Mouse (Mus musculus) neural tube, embryonic 15.5 days (tissue): ENCODE measurements at regions not wholly inside any gene's neighbourhood (a gene's known extent, or its start where the extent isn't known, plus 50 kb on each side); places are given as distances from the start of the nearest gene placed in this dataset.
"Not testable (repeated sequence)": the region's sequence is repeated elsewhere in the genome, so short reads cannot be mapped to it uniquely, and the experiment has no call there.

Experiments
- ATAC-seq: fragments of 200-750 bp; cut with Nextera tagmentation; 2 replicates; pipeline ENCODE4 v1.8.0; 2017; ENCODE audit warnings: mild to moderate bottlenecking, moderate TSS enrichment, moderate library complexity; ENCODE audit not compliant: low FRiP score
- H3K27ac ChIP-seq: fragments of 300-500 bp; sonication (generic); replicated peaks from 2 replicates; pipeline ENCODE4 v1.5.1; 2015; ENCODE audit warnings: mild to moderate bottlenecking, inconsistent platforms
- H3K27me3 ChIP-seq: fragments of 300-500 bp; sonication (generic); replicated peaks from 2 replicates; pipeline ENCODE4 v1.6.1; 2015; ENCODE audit warnings: inconsistent platforms
- H3K36me3 ChIP-seq: fragments of 300-500 bp; sonication (generic); 2 replicates; pipeline ENCODE4 v1.6.1; 2015; ENCODE audit warnings: inconsistent platforms
- H3K4me1 ChIP-seq: fragments of 300-500 bp; sonication (generic); 2 replicates; pipeline ENCODE4 v1.6.1; 2015; ENCODE audit warnings: inconsistent platforms
- H3K4me2 ChIP-seq: fragments of 300-500 bp; sonication (generic); 2 replicates; pipeline ENCODE4 v1.6.1; 2015; ENCODE audit warnings: inconsistent platforms, mild to moderate bottlenecking, moderate library complexity
- H3K4me3 ChIP-seq: fragments of 300-500 bp; sonication (generic); replicated peaks from 2 replicates; pipeline ENCODE4 v1.5.1; 2015; ENCODE audit warnings: mild to moderate bottlenecking, inconsistent platforms
- H3K9ac ChIP-seq: fragments of 300-500 bp; sonication (generic); replicated peaks from 2 replicates; pipeline ENCODE4 v1.6.1; 2015; ENCODE audit warnings: mild to moderate bottlenecking, inconsistent platforms
- H3K9me3 ChIP-seq: fragments of 300-500 bp; sonication (generic); replicated peaks from 2 replicates; pipeline ENCODE4 v1.6.1; 2016; ENCODE audit warnings: inconsistent platforms
- WGBS: fragments of 180-500 bp; shearing (Covaris S2); methylation state at CpG from one replicate; pipeline ENCODE4 v1.1.7; 2015; ENCODE audit warnings: mixed read lengths; 5-methylcytosine and 5-hydroxymethylcytosine counted together

DNA sequence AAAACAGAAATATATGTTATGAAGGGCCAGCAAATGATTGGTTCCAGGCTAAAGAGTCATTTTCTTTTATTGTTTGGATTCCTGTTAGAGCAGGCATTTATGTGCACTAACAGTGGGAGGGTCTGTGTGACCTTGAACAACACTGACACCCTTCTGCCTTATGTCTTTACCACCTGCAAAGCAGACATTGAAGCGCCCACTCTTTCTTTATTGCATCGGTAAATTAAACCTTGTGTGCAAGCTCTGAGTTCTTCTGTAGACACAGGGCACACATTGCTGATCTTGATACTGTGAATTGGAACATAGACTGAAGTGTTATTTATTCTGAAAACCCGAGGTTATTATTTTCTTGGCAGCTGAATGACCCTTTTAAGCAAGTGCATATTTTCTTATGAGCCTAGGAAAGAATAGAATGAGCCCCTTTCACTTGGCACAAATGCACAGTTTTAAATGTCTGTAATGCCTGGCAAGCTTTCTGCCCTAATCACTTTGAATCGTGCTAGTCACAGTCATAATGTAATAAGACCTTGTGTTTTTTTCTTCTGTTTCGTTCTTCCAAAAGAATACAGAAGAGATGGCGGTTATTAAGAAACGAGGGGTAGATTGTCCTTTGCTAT lies 125.1 kb upstream of the Cobl start:
- no peak for ATAC-seq
- Histone ChIP-seq H3K9me3 (no peaks in the 10 kb centered on the region), H3K36me3 (no peaks in the 10 kb centered on the region), H3K4me1 (no peaks in the 10 kb centered on the region), H3K4me2 (no peak overlapping the region), H3K27me3 (no peaks in the 10 kb centered on the region), H3K4me3 (no peak overlapping the region), H3K27ac (no peak overlapping the region), H3K9ac (no peak overlapping the region)
- 62% methylated on average over 7 of the region's 7 CpGs for WGBS

DNA sequence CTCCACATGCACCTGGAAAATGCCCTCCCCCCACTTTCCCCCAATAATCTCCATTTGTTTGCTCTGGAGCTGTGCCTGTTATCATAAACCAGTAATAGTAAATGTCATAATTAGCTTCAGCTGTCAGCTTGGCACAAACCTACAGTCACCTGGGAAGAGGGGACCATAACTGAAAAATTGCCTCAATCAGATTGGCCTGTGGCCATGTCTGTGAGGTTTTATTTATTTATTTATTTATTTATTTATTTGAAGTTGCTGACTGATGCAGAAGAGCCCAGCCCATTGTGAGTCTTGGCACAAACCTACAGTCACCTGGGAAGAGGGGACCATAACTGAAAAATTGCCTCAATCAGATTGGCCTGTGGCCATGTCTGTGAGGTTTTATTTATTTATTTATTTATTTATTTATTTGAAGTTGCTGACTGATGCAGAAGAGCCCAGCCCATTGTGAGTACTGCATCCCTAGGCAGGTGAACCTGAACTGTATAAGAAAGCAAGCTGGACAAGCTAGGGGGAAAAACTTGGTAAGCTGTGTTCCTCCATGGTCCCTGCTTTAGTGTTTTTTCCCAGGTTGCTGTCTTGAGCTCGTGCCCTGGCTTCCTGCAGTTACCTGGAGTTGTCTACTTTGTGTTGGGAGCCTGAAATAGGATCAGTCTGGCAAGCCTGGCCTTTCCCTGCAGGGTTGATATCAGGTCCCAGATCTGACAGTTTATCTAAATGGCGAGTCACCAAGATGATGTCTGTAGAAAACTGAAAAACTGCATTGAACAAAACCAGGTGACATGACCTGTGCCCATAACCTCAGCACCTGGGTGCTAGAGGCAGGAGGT lies 120.3 kb upstream of the Cobl start:
- 80% methylated on average over 2 of the region's 2 CpGs for WGBS
- not testable (repeated sequence) for H3K27me3 ChIP-seq, H3K4me3 ChIP-seq, ATAC-seq, H3K4me2 ChIP-seq, H3K36me3 ChIP-seq, H3K27ac ChIP-seq, H3K4me1 ChIP-seq, H3K9me3 ChIP-seq, H3K9ac ChIP-seq

DNA sequence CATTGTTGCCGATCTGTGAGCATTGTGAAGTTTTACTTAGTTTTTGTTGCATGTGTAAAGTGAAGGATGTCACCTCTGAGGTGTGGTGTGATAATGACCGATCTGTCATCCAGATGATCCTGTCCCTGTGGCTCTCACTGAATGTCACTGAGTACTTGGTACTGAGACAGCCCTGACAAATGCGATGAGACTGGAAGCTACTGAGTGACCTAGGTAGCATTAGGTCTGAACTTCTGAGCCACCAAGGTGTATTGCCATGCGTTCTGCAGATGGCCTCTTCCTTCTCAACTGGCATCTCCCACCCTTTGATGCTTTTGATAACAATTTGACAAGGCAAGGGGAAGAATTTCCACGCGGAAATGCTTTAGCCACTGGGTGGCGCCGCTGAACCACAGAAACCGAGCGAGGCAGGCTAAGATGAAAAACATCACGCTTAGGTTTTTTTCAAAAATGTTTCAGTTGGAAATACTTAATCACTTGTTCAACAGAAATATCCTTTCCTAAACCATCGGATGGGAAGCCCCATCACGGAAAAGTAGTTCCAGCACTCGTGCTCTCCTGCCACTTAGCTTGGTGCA lies 114.3 kb upstream of the Cobl start:
- H3K9ac ChIP-seq, result no peak overlapping the region
- H3K27me3 ChIP-seq, result no peaks in the 10 kb centered on the region
- no peak overlapping the region for H3K4me2 ChIP-seq
- ATAC-seq, result peak; percentile 53; the same call in 1 of the 2 replicates
- no peaks in the 10 kb centered on the region for H3K36me3 ChIP-seq
- no peaks in the 10 kb centered on the region for H3K9me3 ChIP-seq
- no peak overlapping the region for H3K4me3 ChIP-seq
- H3K27ac ChIP-seq, result no peak overlapping the region
- WGBS, result 37% methylated on average over 14 of the region's 14 CpGs
- H3K4me1 ChIP-seq, result 0 out of 2 replicates have a peak, but pooled peaks cover 3% of the 10 kb centered on the region

GRCm38 (mm10) chr11:12559663-12560062 lies 94.9 kb upstream of the Cobl start:
- H3K9ac ChIP-seq, result no peak overlapping the region
- WGBS, result 79% methylated on average over 5 of the region's 5 CpGs
- 0 out of 2 replicates have a peak, but pooled peaks have one; percentile 41 for ATAC-seq

DNA sequence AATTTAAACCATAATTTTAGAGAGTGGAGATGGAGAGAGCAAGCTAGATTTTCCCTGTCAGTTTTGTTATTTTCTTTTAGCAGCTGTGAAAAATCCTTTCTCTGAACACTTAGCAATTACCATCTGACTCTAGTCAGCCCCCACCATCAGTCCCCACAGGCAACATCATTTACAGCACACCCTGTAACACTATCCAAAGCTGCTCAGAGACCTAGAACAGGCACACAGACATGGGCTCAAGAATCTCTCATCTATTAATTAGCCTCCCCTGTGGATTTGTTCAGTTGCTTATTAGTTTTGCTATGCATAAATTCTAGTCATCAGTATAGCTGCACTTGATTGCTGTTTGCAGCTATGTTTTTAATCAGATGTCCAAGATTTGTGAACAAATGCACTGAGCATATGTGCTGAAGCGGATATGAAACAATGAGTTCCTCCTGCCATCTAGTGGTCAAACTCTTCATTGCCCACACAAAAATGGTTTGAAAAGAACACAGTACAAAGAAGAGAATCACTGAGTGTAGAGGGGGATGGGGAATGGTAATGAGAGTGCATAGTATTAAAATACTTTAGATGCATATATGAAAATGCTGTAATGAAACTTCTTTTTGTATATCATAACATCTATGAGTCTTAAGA lies 94.4 kb upstream of the Cobl start:
- WGBS, result 16% methylated on average over 1 of the region's 1 CpGs
- no peaks in the 10 kb centered on the region for H3K36me3 ChIP-seq

More at GRCm38 (mm10) chr11:12559663-12560062, 94.9 kb upstream of the Cobl start:
- Histone ChIP-seq H3K36me3 (no peaks in the 10 kb centered on the region), H3K4me3 (no peak overlapping the region), H3K27me3 (no peaks in the 10 kb centered on the region), H3K4me1 (0 out of 2 replicates have a peak, but pooled peaks cover 3% of the 10 kb centered on the region), H3K4me2 (no peak overlapping the region), H3K9me3 (no peaks in the 10 kb centered on the region), H3K27ac (no peak overlapping the region)

GRCm38 (mm10) chr11:12558176-12558575 lies 93.4 kb upstream of the Cobl start:
- no peak overlapping the region for H3K27ac ChIP-seq
- no peaks in the 10 kb centered on the region for H3K9me3 ChIP-seq
- no peaks in the 10 kb centered on the region for H3K36me3 ChIP-seq
- H3K9ac ChIP-seq, result no peak overlapping the region
- 0 out of 2 replicates have a peak, but pooled peaks cover 3% of the 10 kb centered on the region for H3K4me1 ChIP-seq
- 84% methylated on average over 8 of the region's 8 CpGs for WGBS
- H3K4me2 ChIP-seq, result no peak overlapping the region
- no peak overlapping the region for H3K4me3 ChIP-seq
- H3K27me3 ChIP-seq, result no peaks in the 10 kb centered on the region
- ATAC-seq, result no peak

More for the DNA sequence above, 94.4 kb upstream of the Cobl start:
- no peak overlapping the region for H3K9ac ChIP-seq
- 0 out of 2 replicates have a peak, but pooled peaks cover 3% of the 10 kb centered on the region for H3K4me1 ChIP-seq
- H3K27me3 ChIP-seq, result no peaks in the 10 kb centered on the region
- H3K27ac ChIP-seq, result no peak overlapping the region
- H3K4me2 ChIP-seq, result no peak overlapping the region
- no peak overlapping the region for H3K4me3 ChIP-seq
- no peaks in the 10 kb centered on the region for H3K9me3 ChIP-seq
- ATAC-seq, result peak; percentile 92

- no peaks in the 10 kb centered on the region for H3K27me3 ChIP-seq
- no peak overlapping the region for H3K4me2 ChIP-seq
- H3K4me1 ChIP-seq, result no peaks in the 10 kb centered on the region
- no peaks in the 10 kb centered on the region for H3K36me3 ChIP-seq
- H3K27ac ChIP-seq, result no peak overlapping the region
- no peaks in the 10 kb centered on the region for H3K9me3 ChIP-seq
- H3K9ac ChIP-seq, result no peak overlapping the region
- WGBS, result 84% methylated on average over 1 of the region's 1 CpGs
- ATAC-seq, result no peak
- H3K4me3 ChIP-seq, result no peak overlapping the region
These were observed 81.0 kb upstream of the Cobl start for GRCm38 (mm10) chr11:12545771-12546170.

DNA sequence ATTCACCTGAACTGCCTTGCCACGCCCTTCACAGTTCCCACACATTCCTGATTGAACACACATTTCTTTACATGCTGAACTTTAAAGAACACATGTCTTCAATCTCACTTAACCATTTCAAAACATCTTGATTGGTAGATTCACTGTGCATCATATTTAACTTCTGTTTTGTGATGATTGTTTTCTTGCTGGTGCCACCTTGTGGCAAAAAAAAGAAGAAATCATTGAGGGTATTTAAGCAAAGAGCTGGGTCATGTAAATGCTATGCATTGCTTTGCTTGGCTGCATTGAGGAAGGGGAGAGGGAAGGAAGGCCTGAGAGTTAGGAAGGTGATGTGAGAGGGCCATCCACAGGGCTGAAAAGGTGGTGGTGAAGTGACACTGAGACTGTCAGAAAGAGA lies 78.3 kb upstream of the Cobl start:
- H3K9me3 ChIP-seq, result no peaks in the 10 kb centered on the region
- no peaks in the 10 kb centered on the region for H3K36me3 ChIP-seq
- no peak for ATAC-seq
- WGBS, result 82% methylated on average over 1 of the region's 1 CpGs
- H3K4me2 ChIP-seq, result no peak overlapping the region
- no peaks in the 10 kb centered on the region for H3K27me3 ChIP-seq
- no peak overlapping the region for H3K9ac ChIP-seq
- no peak overlapping the region for H3K4me3 ChIP-seq
- no peak overlapping the region for H3K27ac ChIP-seq
- H3K4me1 ChIP-seq, result no peaks in the 10 kb centered on the region

GRCm38 (mm10) chr11:12540333-12540870 lies 75.6 kb upstream of the Cobl start:
- H3K4me3 ChIP-seq, result no peak overlapping the region
- H3K27ac ChIP-seq, result no peak overlapping the region
- no peaks in the 10 kb centered on the region for H3K4me1 ChIP-seq
- H3K27me3 ChIP-seq, result no peaks in the 10 kb centered on the region
- H3K9ac ChIP-seq, result no peak overlapping the region
- no peak for ATAC-seq
- WGBS, result 69% methylated on average over 5 of the region's 5 CpGs
- H3K9me3 ChIP-seq, result no peaks in the 10 kb centered on the region
- no peaks in the 10 kb centered on the region for H3K36me3 ChIP-seq
- no peak overlapping the region for H3K4me2 ChIP-seq

- Histone ChIP-seq H3K36me3 (no peaks in the 10 kb centered on the region), H3K4me2 (no peak overlapping the region), H3K27me3 (no peaks in the 10 kb centered on the region), H3K9ac (no peak overlapping the region), H3K27ac (no peak overlapping the region), H3K4me1 (peaks cover 5% of the 10 kb centered on the region), H3K9me3 (no peaks in the 10 kb centered on the region), H3K4me3 (no peak overlapping the region)
- no peak for ATAC-seq
- WGBS, result 8% methylated on average over 2 of the region's 2 CpGs
These were observed 70.3 kb upstream of the Cobl start for GRCm38 (mm10) chr11:12535063-12535462.

GRCm38 (mm10) chr11:12532288-12532687 lies 67.5 kb upstream of the Cobl start:
- no peak overlapping the region for H3K4me3 ChIP-seq
- H3K36me3 ChIP-seq, result no peaks in the 10 kb centered on the region
- H3K4me1 ChIP-seq, result peaks cover 5% of the 10 kb centered on the region
- peak overlapping the region; percentile 39; the same call in 1 of the 2 replicates for H3K27ac ChIP-seq
- peak overlapping the region; percentile 37 for H3K4me2 ChIP-seq
- no peaks in the 10 kb centered on the region for H3K27me3 ChIP-seq
- no peak overlapping the region for H3K9ac ChIP-seq
- H3K9me3 ChIP-seq, result no peaks in the 10 kb centered on the region
- peak; percentile 97 for ATAC-seq
- WGBS, result 4% methylated on average over 3 of the region's 3 CpGs
